Mouse (Mus musculus): Measurements from ENCODE around the gene Myt1l. TPM values are rescaled to one million over a fixed set of nuclear protein-coding genes. Genes with fewer than 3 reads are reported as not detected.

Myt1l gene
- polyA plus RNA-seq (2015; fragmentation: Nextera tagmentation; extraction: Ambion mirVana) = not detected in 2 replicates

GRCm38 (mm10) chr12:29528031-29528771, at the start of gene Myt1l:
Gene Myt1l, plus strand, starts transcription at chr12:29528384.
- no peaks in the 10 kb centered on the region for H3K4me1 ChIP-seq (ENCODE audit: insufficient read depth, low read depth, low read length)
- ATAC-seq (no peak), DNase-seq (ENCODE audit: low spot score) (no peak)
- no peaks in the 10 kb centered on the region for H3K36me3 ChIP-seq (ENCODE audit: insufficient read depth, low read length)
- 45% methylated on average over 13 of the region's 13 CpGs for WGBS
- H3K9ac ChIP-seq (replicated peaks; ENCODE audit: low read depth) = no peak within 1 kb of the TSS
- TF ChIP-seq EP300 (IDR thresholded peaks at IDR 0.05) (no peak), CTCF (IDR thresholded peaks at IDR 0.05) (no peak)
- no peaks in the 10 kb centered on the region for H3K9me3 ChIP-seq (ENCODE audit: low read length)
- H3K4me3 ChIP-seq (ENCODE audit: low read depth, low read length) = no peak within 1 kb of the TSS
- no peak within 1 kb of the TSS for H3K27ac ChIP-seq (ENCODE audit: low read length)
- no peak within 1 kb of the TSS for H3K4me2 ChIP-seq (replicated peaks; ENCODE audit: low read depth, low read length)
- no peaks in the 10 kb centered on the region; the same call in 1 of the 2 replicates for H3K27me3 ChIP-seq (replicated peaks; ENCODE audit: insufficient read depth, low read length)

- DNase-seq (ENCODE audit: low spot score) = no peak
- TF ChIP-seq EP300 (IDR thresholded peaks at IDR 0.05) = no peak
- TF ChIP-seq CTCF (IDR thresholded peaks at IDR 0.05) = no peak
- Histone ChIP-seq H3K9me3 (ENCODE audit: low read length) (no peaks in the 10 kb centered on the region), H3K9ac (replicated peaks; ENCODE audit: low read depth) (no peak overlapping the region), H3K27ac (ENCODE audit: low read length) (no peak overlapping the region), H3K4me1 (ENCODE audit: insufficient read depth, low read depth, low read length) (no peaks in the 10 kb centered on the region), H3K36me3 (ENCODE audit: insufficient read depth, low read length) (no peaks in the 10 kb centered on the region), H3K4me3 (ENCODE audit: low read depth, low read length) (no peak overlapping the region), H3K27me3 (replicated peaks; ENCODE audit: insufficient read depth, low read length) (no peaks in the 10 kb centered on the region), H3K4me2 (replicated peaks; ENCODE audit: low read depth, low read length) (no peak overlapping the region)
- ATAC-seq = no peak
- WGBS = 78% methylated on average over 10 of the region's 10 CpGs
Observed at GRCm38 (mm10) chr12:29486424-29487035, 41.7 kb upstream of the Myt1l start.

GRCm38 (mm10) chr12:29526236-29526644, 1.9 kb upstream of the Myt1l start:
- WGBS = 5% methylated on average over 6 of the region's 6 CpGs
- Histone ChIP-seq H3K9me3 (ENCODE audit: low read length) (no peaks in the 10 kb centered on the region), H3K27me3 (replicated peaks; ENCODE audit: insufficient read depth, low read length) (no peaks in the 10 kb centered on the region; the same call in 1 of the 2 replicates), H3K36me3 (ENCODE audit: insufficient read depth, low read length) (no peaks in the 10 kb centered on the region), H3K4me3 (ENCODE audit: low read depth, low read length) (no peak overlapping the region), H3K9ac (replicated peaks; ENCODE audit: low read depth) (no peak overlapping the region), H3K4me2 (replicated peaks; ENCODE audit: low read depth, low read length) (no peak overlapping the region), H3K27ac (ENCODE audit: low read length) (no peak overlapping the region), H3K4me1 (ENCODE audit: insufficient read depth, low read depth, low read length) (no peaks in the 10 kb centered on the region)
- TF ChIP-seq CTCF (IDR thresholded peaks at IDR 0.05) (no peak), EP300 (IDR thresholded peaks at IDR 0.05) (no peak)
- DNase-seq (ENCODE audit: low spot score) (no peak), ATAC-seq (no peak)

- H3K4me3 ChIP-seq (ENCODE audit: low read depth, low read length) = no peak overlapping the region
- no peaks in the 10 kb centered on the region for H3K4me1 ChIP-seq (ENCODE audit: insufficient read depth, low read depth, low read length)
- no peak overlapping the region for H3K4me2 ChIP-seq (replicated peaks; ENCODE audit: low read depth, low read length)
- no peak overlapping the region for H3K9ac ChIP-seq (replicated peaks; ENCODE audit: low read depth)
- no peaks in the 10 kb centered on the region for H3K36me3 ChIP-seq (ENCODE audit: insufficient read depth, low read length)
- ATAC-seq (no peak), DNase-seq (ENCODE audit: low spot score) (no peak)
- no peak overlapping the region for H3K27ac ChIP-seq (ENCODE audit: low read length)
- no peaks in the 10 kb centered on the region; the same call in 1 of the 2 replicates for H3K27me3 ChIP-seq (replicated peaks; ENCODE audit: insufficient read depth, low read length)
- no peaks in the 10 kb centered on the region for H3K9me3 ChIP-seq (ENCODE audit: low read length)
- 4% methylated on average over 27 of the region's 27 CpGs for WGBS
- no peak for TF ChIP-seq EP300 (IDR thresholded peaks at IDR 0.05)
- TF ChIP-seq CTCF (IDR thresholded peaks at IDR 0.05) = no peak
Observed at GRCm38 (mm10) chr12:29527048-29527761, 979 bp upstream of the Myt1l start.

- ATAC-seq = no peak
- no peak overlapping the region for H3K27ac ChIP-seq (ENCODE audit: low read length)
- H3K4me2 ChIP-seq (replicated peaks; ENCODE audit: low read depth, low read length) = no peak overlapping the region
- H3K9ac ChIP-seq (replicated peaks; ENCODE audit: low read depth) = no peak overlapping the region
- TF ChIP-seq EP300 (IDR thresholded peaks at IDR 0.05) (no peak), CTCF (IDR thresholded peaks at IDR 0.05) (no peak)
- peak; percentile 19 for DNase-seq (ENCODE audit: low spot score)
- H3K4me3 ChIP-seq (ENCODE audit: low read depth, low read length) = no peak overlapping the region
- H3K9me3 ChIP-seq (ENCODE audit: low read length) = no peaks in the 10 kb centered on the region
- H3K36me3 ChIP-seq (ENCODE audit: insufficient read depth, low read length) = no peaks in the 10 kb centered on the region
- 13% methylated on average over 6 of the region's 6 CpGs for whole genome bisulfite sequencing
- no peaks in the 10 kb centered on the region; the same call in 1 of the 2 replicates for H3K27me3 ChIP-seq (replicated peaks; ENCODE audit: insufficient read depth, low read length)
- no peaks in the 10 kb centered on the region for H3K4me1 ChIP-seq (ENCODE audit: insufficient read depth, low read depth, low read length)
Observed at GRCm38 (mm10) chr12:29530241-29530725, 2.1 kb downstream of the Myt1l start.

- no peaks in the 10 kb centered on the region for H3K9me3 ChIP-seq (ENCODE audit: low read length)
- H3K4me2 ChIP-seq (replicated peaks; ENCODE audit: low read depth, low read length) = no peak overlapping the region
- no peak for TF ChIP-seq EP300 (IDR thresholded peaks at IDR 0.05)
- TF ChIP-seq CTCF (IDR thresholded peaks at IDR 0.05) = no peak
- H3K36me3 ChIP-seq (ENCODE audit: insufficient read depth, low read length) = no peaks in the 10 kb centered on the region
- 86% methylated on average over 7 of the region's 7 CpGs for WGBS
- no peak overlapping the region for H3K4me3 ChIP-seq (ENCODE audit: low read depth, low read length)
- no peak overlapping the region for H3K27ac ChIP-seq (ENCODE audit: low read length)
- ATAC-seq = no peak
- no peaks in the 10 kb centered on the region; the same call in 1 of the 2 replicates for H3K27me3 ChIP-seq (replicated peaks; ENCODE audit: insufficient read depth, low read length)
- no peak for DNase-seq (ENCODE audit: low spot score)
- H3K4me1 ChIP-seq (ENCODE audit: insufficient read depth, low read depth, low read length) = no peaks in the 10 kb centered on the region
- H3K9ac ChIP-seq (replicated peaks; ENCODE audit: low read depth) = no peak overlapping the region
Observed at GRCm38 (mm10) chr12:29530823-29531222, 2.6 kb downstream of the Myt1l start.

All from lung, postnatal 0 days (tissue).